Mouse (Mus musculus) kidney, postnatal 0 days (tissue): ENCODE data around the gene Mthfsd. TPM values are rescaled to one million over a fixed set of nuclear protein-coding genes. Genes with fewer than 3 reads are reported as not detected.

Experiments
- ATAC-seq: fragments of 200-750 bp; cut with Nextera tagmentation; replicated peaks from 2 replicates; pipeline ENCODE4 v1.8.0; 2017; ENCODE audit warnings: low read depth, moderate number of reproducible peaks, moderate TSS enrichment, moderate library complexity; ENCODE audit not compliant: low FRiP score
- DNase-seq: peaks from one replicate; pipeline ENCODE4 v3.0.0-alpha.2; 2016; ENCODE audit warnings: low spot score
- H3K27ac ChIP-seq: fragments of 300-500 bp; sonication (generic); 2 replicates; pipeline ENCODE4 v1.5.1; 2014; ENCODE audit warnings: mild to moderate bottlenecking
- H3K27me3 ChIP-seq: fragments of 300-500 bp; sonication (generic); 2 replicates; pipeline ENCODE4 v1.6.1; 2014; ENCODE audit warnings: low read length, mixed read lengths; ENCODE audit not compliant: insufficient read depth
- H3K36me3 ChIP-seq: fragments of 300-500 bp; sonication (generic); 2 replicates; pipeline ENCODE4 v1.6.1; 2014; ENCODE audit warnings: low read length, mixed read lengths; ENCODE audit not compliant: insufficient read depth
- H3K4me1 ChIP-seq: fragments of 300-500 bp; sonication (generic); replicated peaks from 2 replicates; pipeline ENCODE4 v1.6.1; 2014; ENCODE audit warnings: antibody characterized with exemption, low read length, mixed read lengths; ENCODE audit not compliant: insufficient read depth
- H3K4me2 ChIP-seq: fragments of 300-500 bp; sonication (generic); 2 replicates; pipeline ENCODE4 v1.6.1; 2014; ENCODE audit warnings: mild to moderate bottlenecking, low read length, moderate library complexity, mixed read lengths
- H3K4me3 ChIP-seq: fragments of 300-500 bp; sonication (generic); replicated peaks from 2 replicates; pipeline ENCODE4 v1.5.1; 2014; ENCODE audit warnings: low read depth, low read length
- H3K9ac ChIP-seq: fragments of 300-500 bp; sonication (generic); 2 replicates; pipeline ENCODE4 v1.6.1; 2014; ENCODE audit warnings: low read depth, low read length
- H3K9me3 ChIP-seq: fragments of 300-500 bp; sonication (generic); replicated peaks from 2 replicates; pipeline ENCODE4 v1.6.1; 2016; ENCODE audit warnings: low read length, inconsistent platforms, mixed read lengths
- CTCF ChIP-seq: IDR thresholded peaks from 2 replicates; pipeline ENCODE4 v1.5.1; 2016; ENCODE audit warnings: antibody characterized with exemption, low read depth, mild to moderate bottlenecking, moderate library complexity
- WGBS: fragments of 180-500 bp; shearing (Covaris S2); extraction: QIAGEN DNeasy Blood & Tissue Kit; methylation state at CpG from one replicate; pipeline ENCODE4 v1.1.7; 2014; 5-methylcytosine and 5-hydroxymethylcytosine counted together
- polyA plus RNA-seq: library from polyadenylated mRNA; unstranded; fragments of >200 nt; fragmentation: Nextera tagmentation; extraction: Ambion mirVana; gene quantifications from 2 replicates; pipeline ENCODE4 v1.2.1, GENCODE M21; 2015

Mthfsd gene
- polyA plus RNA-seq, 1 experiment from 2014 or later = 60.3 TPM

DNA sequence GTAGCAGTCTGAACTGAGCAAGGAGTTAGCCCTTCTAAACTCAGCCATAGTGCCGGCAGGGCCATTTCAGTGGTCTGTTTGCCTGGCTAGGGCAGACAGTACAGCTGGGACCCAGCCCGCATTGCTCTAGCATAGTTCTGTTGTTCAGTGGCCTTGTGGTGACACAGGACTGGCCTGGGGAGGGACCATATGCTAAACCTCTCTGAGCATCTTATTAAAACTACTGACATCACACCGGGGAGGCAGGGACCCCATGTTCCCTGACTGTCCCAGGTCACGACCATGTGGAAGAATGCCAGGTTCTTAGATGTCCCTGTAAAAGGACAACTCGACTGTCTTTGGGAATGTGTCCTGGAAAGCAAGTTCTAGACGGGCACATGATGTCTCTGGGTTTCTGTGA, 16.1 kb downstream of the Mthfsd start:
- peaks cover 63% of the 10 kb centered on the region for H3K27me3 ChIP-seq
- peaks cover 1% of the 10 kb centered on the region; the same call in 1 of the 2 replicates for H3K36me3 ChIP-seq
- no peak overlapping the region for H3K9ac ChIP-seq
- no peaks in the 10 kb centered on the region for H3K4me1 ChIP-seq
- H3K4me2 ChIP-seq = no peak overlapping the region
- no peak for DNase-seq
- no peak for ATAC-seq
- TF ChIP-seq CTCF = no peak
- H3K27ac ChIP-seq = no peak overlapping the region
- 27% methylated on average over 6 of the region's 6 CpGs for WGBS
- no peaks in the 10 kb centered on the region for H3K9me3 ChIP-seq
- no peak overlapping the region for H3K4me3 ChIP-seq

- H3K9me3 ChIP-seq = no peaks in the 10 kb centered on the region
- WGBS = 0% methylated on average over 1 of the region's 1 CpGs
- DNase-seq (peak; percentile 62), ATAC-seq (no peak)
- H3K36me3 ChIP-seq = no peaks in the 10 kb centered on the region
- no peak overlapping the region for H3K4me3 ChIP-seq
- H3K4me1 ChIP-seq = no peaks in the 10 kb centered on the region
- H3K27ac ChIP-seq = no peak overlapping the region
- peaks cover 78% of the 10 kb centered on the region for H3K27me3 ChIP-seq
- TF ChIP-seq CTCF = peak; percentile 65
- no peak overlapping the region for H3K9ac ChIP-seq
- H3K4me2 ChIP-seq = no peak overlapping the region
Observed at GRCm38 (mm10) chr8:121090716-121091115, 17.5 kb downstream of the Mthfsd start.

GRCm38 (mm10) chr8:121089631-121090380, 18.4 kb downstream of the Mthfsd start:
- 5% methylated on average over 32 of the region's 32 CpGs for WGBS
- H3K4me2 ChIP-seq = no peak overlapping the region
- H3K4me1 ChIP-seq = 0 out of 2 replicates have a peak, but pooled peaks cover under 1% of the 10 kb centered on the region
- H3K27me3 ChIP-seq = peaks cover 87% of the 10 kb centered on the region
- ATAC-seq (no peak), DNase-seq (no peak)
- no peak overlapping the region for H3K9ac ChIP-seq
- no peak overlapping the region for H3K27ac ChIP-seq
- no peak overlapping the region for H3K4me3 ChIP-seq
- no peaks in the 10 kb centered on the region for H3K9me3 ChIP-seq
- no peaks in the 10 kb centered on the region for H3K36me3 ChIP-seq
- no peak for TF ChIP-seq CTCF

DNA sequence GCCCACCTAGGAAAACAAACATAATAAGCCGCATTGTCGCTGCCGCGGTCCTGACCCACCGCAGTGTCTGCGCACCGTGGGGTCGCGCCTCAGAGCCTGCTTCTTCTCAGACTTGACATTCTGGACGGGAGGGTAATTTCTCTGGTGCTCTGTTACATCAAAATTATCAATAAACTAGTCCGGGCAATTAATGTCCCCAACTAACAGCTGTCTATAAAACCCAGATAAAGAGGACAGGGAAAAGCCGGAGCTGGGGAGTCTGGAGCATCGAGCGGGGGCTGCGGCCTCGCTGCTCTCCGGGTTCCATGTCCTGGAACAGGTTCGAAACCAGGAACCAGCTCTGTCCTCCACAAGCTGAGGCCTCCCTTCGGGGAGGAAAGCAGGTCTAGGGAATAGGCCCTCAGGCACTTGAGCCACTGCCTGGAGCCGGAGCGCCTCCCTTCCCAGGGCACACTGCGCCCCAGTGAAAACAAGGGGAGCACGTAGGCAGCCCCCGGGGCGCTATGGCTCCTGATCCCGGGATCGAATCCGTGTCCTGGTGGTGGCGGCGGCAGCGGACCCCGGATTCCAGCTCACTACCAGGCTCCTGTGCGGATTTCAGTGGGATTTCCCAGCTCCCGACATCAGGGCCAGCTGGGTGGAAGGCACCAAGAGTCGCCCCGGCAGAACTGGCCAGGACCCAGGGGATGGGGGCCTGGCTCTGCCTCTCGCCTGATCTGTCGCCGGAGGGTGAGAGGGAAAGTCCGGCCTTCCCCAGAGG, 19.1 kb downstream of the Mthfsd start:
- ATAC-seq (no peak), DNase-seq (no peak)
- H3K36me3 ChIP-seq = no peaks in the 10 kb centered on the region
- H3K27me3 ChIP-seq = peaks cover 94% of the 10 kb centered on the region
- no peak overlapping the region for H3K27ac ChIP-seq
- peaks cover 8% of the 10 kb centered on the region; the same call in 1 of the 2 replicates for H3K4me1 ChIP-seq
- H3K9ac ChIP-seq = no peak overlapping the region
- WGBS = 6% methylated on average over 40 of the region's 40 CpGs
- no peak for TF ChIP-seq CTCF
- no peaks in the 10 kb centered on the region for H3K9me3 ChIP-seq
- no peak overlapping the region for H3K4me3 ChIP-seq
- H3K4me2 ChIP-seq = no peak overlapping the region

GRCm38 (mm10) chr8:121088281-121088680, 19.9 kb downstream of the Mthfsd start:
- 14% methylated on average over 8 of the region's 8 CpGs for WGBS
- no peak overlapping the region for H3K27ac ChIP-seq
- no peak for DNase-seq
- H3K27me3 ChIP-seq = peaks cover 95% of the 10 kb centered on the region
- no peak for TF ChIP-seq CTCF
- no peaks in the 10 kb centered on the region for H3K9me3 ChIP-seq
- no peak for ATAC-seq
- peaks cover 10% of the 10 kb centered on the region; the same call in 1 of the 2 replicates for H3K4me1 ChIP-seq
- H3K36me3 ChIP-seq = no peaks in the 10 kb centered on the region
- H3K9ac ChIP-seq = no peak overlapping the region
- H3K4me2 ChIP-seq = no peak overlapping the region
- H3K4me3 ChIP-seq = no peak overlapping the region

GRCm38 (mm10) chr8:121086004-121086900, 21.9 kb downstream of the Mthfsd start:
- 49% methylated on average over 19 of the region's 19 CpGs for WGBS
- Histone ChIP-seq H3K36me3 (no peaks in the 10 kb centered on the region), H3K27me3 (peaks cover 99% of the 10 kb centered on the region), H3K4me1 (peaks cover 10% of the 10 kb centered on the region; the same call in 1 of the 2 replicates), H3K4me3 (no peak overlapping the region), H3K4me2 (no peak overlapping the region), H3K9ac (no peak overlapping the region), H3K27ac (no peak overlapping the region), H3K9me3 (no peaks in the 10 kb centered on the region)
- ATAC-seq (no peak), DNase-seq (no peak)
- no peak for TF ChIP-seq CTCF
